Mouse (Mus musculus): Measurements from ENCODE around the gene Senp1.

Senp1 gene

DNA sequence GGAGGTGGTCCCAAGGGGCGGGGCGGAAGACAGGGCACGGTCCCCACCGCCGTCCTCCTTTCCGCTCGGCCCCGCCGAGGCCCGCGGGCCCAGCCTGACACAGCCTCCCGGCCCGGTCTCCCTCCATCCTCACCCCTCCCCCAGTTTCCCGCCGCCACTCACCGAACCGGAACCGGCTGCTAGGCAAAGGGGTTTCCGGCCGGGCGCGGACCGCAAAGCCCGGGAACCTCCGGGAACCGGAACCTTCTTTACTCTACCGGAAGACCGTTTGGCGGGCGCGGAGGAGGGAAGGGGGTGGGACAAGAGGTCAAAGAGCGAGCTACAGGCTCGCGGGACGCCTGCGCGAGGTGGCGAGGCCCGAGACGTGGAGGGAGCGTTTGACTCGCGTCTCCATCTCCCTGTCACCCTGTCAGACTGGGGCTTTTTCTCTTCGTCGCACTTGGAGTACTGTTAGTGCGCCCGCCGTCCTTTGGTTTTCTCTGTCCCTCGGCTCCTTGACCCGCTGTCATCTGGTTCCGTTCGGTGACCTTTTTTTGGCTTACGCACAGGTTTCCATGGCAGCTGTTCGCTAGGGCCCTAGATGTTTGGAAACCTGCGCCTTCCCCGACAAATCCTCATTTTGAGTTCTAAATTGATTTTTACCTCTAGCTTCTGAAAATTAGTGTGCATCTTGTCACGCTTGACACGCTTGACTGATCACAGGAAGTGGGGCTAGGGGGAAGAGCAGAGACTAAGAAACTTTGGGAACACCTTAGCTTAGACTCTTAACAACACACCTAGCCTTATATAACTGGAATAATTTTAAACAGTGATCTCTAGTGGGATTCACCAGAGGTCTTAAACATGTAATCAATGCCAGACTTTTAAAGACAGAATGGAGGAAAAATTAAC lies at the start of gene Senp1:
Gene Senp1 (minus strand): TSS at position 624 of the 891 bp plus-strand sequence.
- DNase-seq (ENCODE audit: low spot score) = peak; percentile 82

DNA sequence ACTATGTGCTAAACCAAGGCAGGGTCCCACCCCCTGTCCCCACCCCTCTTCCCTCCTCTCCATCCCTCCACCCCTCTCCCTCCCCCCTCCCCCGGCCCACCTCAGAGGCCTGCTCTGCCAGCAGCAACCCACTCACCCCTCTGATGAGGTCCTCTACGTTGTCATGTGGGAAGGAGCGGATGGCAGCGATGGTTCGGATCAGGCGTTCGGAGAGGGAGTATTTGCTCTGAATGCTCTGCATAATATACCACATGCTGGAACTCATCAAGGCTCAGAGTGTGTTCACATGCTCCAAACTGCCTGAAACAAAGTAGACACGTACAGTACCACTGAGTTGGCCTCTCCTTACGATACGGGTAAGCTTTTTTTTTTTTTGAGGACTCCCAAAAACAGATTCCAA lies 49.0 kb upstream of the Senp1 start:
- DNase-seq (ENCODE audit: low spot score) = no peak

DNA sequence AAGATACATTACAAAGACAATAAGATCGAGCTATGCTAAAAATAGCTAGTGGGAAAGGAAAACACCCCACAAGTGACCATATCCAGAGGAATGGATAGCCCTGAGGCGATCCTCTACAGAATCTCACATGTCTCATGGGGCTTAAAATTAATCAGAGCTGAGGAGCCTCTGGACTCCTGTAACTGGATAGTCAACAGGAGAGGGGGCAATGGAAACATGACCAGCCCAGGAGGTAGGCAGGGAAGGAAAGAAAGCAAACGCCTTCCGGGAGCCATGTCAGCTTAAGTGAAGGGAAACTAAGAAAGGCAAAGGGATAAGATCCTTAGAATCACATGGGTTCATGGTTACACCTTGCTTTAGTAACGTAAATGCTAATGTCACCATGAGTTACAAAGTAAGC lies 47.3 kb upstream of the Senp1 start:
- DNase-seq (ENCODE audit: low spot score) = no peak

DNA sequence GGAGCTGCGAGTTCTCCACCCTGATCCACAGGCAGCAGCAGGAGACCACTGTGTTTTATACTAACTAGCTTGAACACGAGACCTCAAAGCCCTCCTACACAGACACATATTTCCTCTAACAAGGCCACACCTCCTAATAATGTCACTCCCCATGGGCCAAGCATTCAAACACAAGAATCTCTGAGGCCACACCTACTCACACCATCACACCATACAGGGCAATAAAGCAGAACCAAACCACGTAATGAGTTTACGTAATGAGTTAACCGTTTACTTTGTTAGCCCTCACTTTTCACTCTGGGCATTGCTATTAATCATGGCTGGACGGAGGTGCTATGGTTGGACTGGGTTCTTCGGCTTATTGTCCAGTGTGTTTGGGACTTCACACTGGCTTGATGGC lies 46.2 kb upstream of the Senp1 start:
- no peak for DNase-seq (ENCODE audit: low spot score)

DNA sequence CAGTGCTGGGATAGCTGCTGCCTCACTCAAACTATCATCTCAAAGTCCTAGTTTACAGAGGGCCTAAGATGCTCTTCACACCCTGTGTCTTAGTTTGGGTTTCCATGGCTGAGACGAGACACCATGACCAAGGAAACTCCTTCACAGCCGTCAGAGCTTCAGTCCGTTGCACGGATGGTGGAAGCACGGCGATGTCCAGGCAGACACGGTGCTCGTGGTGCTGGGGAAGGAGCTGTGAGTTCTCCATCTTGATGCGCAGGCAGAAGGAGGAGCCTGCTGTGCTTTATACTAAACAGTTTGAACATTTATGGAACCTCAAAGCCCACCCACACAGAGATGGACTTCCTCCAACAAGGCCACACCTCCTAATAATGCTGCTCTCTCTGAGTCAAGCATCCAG lies 43.3 kb upstream of the Senp1 start:
- no peak for DNase-seq (ENCODE audit: low spot score)

DNA sequence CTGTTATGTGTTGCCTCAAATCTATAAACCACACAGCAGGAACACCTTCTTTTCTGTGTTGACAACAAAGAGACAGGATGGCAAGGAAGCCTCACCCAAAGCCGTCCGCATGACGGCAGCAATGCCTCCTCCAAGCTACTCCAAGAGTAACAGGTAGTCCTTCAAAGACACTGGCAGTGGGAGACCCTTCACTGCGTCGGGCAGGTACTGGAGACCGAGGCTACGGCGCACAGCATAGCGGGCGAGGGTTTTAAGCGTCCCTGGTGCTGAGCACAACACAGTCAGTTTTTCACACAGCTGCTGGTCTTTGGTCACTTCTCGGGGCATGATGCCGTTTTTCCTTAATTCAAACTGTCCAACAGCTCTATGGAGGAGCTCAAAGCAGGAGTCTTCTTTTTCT lies 42.1 kb upstream of the Senp1 start:
- DNase-seq (ENCODE audit: low spot score) = no peak

DNA sequence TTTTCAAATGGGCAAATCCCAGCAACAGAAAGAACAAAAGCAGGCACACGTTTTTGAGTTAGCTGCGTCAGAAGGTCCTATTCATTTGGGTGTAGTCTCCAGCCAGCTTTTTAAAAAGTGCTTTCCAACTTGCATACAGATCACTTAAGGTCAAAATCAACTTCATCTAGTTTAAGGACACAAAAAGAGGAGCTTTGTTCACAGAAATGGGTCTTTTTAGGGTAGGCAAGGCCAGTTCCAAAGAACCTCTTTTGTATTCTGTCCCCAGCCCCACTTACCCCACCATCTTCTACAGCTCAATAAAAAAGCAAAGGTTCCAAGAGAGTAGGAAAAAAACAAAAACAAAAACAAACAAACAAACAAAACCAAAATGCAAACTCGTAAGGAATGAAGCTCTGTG lies 41.1 kb upstream of the Senp1 start:
- DNase-seq (ENCODE audit: low spot score) = no peak

DNA sequence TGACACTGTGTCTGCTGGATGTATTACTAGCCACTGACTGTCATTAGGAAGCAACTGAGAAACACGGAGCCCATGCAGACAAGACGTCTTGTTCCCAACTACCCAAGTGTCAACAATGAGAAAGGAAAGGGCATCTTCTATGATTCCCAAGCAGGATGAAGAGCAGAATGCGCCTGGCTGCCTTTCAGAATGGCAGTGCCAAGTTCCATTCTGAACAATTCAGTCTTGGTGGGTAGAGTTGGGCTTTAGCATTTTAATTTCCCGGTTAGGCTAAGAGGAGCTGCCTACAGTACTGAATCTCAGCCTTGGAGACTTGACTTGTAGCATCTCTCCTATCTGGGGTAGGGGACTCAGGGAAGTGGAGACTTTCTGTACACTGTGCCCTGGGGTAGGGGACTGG lies 40.5 kb upstream of the Senp1 start:
- DNase-seq (ENCODE audit: low spot score) = no peak

DNA sequence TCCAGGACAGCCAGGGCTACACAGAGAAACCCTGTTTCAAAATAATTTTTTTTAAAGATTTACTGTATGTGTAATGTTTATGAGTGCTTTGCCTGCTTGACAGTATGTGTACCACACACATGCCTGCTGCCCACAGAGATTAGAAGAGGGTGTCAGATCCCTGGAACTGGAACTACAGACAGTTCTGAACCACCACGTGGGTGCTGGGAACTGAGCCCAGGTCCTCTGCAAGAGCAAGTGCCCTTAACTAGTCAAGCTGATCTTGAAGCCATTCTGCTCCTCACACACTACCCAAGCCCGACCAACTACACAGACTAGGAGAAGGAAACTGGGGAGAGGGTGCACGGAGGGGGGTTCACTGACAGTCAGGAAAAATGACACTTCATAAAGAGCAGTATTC lies 39.9 kb upstream of the Senp1 start:
- no peak for DNase-seq (ENCODE audit: low spot score)

DNA sequence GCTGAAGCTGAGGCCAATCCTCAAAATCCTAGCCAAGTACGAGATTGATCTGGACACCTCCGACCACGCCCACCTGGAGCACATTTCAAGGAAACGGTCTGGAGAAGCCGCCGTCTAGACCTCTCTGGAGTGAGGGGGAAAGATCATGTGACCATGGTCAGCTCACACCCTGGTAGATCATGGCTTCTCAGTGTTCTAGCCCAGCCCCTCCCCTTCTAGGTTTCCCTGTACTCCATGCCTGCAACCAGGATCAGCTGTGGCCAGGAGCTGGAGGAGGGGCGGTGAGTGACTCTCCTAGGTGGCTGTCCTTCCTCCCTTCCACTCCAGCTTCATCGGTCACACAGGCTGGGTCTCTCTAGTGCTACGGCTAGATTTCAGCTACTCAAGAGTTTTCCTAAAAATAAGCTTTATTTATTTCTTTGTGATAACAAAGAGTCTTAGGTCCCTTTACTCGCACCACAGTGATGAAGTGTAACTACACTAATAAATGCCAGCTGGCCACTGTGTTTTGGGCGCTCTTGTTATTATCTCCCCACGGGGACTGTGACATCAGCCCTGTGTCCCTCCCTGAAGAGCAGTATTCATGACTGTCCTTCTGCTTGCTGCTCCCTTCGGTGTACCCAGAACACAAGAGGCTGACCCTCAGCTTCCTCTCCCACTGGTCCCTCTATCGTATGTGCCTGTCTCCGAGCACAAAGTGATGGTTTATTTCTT lies 38.6 kb upstream of the Senp1 start:
- no peak for DNase-seq (ENCODE audit: low spot score)

DNA sequence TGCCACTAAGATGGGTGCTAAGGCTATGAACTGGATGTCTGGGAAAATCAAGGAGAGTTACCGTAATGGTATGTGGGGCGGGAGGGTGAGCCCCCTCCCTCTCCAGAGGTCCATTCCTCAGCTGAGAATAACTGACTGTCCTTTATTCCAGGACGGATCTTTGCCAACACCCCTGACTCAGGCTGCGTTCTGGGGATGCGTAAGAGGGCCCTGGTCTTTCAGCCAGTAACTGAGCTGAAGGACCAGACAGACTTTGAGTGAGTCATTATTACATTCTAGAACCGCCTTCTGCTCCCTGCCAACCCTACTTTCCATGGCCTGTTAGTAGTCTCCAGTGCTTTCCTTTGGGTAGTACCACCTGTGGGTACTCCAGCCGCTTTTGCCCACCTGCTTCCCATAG lies 37.9 kb upstream of the Senp1 start:
- DNase-seq (ENCODE audit: low spot score) = no peak

DNA sequence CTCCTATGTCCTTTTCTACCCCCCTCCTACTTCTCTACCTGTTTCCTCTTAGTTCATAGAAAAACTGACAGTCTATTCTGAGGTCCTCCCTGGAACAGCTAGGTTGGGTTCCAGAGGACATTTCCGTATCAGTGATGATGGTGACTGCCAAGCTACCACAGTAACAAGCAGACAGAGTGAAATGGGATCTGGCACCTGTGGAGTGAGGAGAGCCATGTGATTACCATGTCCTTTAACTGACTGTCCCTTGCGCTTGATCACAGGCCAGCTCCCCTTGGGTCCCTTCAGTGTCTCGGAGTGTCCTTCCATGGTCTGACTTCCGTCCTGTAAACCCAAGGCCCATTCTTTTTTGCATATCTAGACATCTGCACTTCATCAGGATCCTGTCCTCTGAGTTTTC lies 37.5 kb upstream of the Senp1 start:
- DNase-seq (ENCODE audit: low spot score) = no peak

DNA sequence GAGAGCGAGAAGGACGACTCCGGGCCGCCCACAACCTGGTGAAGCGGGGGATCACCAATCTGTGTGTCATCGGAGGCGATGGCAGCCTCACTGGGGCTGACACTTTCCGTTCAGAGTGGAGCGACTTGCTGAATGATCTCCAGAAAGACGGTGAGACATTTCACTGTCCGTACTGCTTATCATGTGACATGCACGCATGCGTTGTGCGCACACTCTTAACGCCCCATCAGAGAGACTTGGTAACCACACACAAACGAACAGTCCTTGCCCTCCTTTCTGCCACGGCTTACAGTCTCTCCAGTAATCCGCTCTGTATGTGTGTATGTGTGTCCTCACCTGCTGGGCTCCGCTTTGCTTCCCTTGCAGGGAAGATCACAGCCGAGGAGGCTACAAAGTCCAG lies 27.3 kb upstream of the Senp1 start:
- no peak for DNase-seq (ENCODE audit: low spot score)

DNA sequence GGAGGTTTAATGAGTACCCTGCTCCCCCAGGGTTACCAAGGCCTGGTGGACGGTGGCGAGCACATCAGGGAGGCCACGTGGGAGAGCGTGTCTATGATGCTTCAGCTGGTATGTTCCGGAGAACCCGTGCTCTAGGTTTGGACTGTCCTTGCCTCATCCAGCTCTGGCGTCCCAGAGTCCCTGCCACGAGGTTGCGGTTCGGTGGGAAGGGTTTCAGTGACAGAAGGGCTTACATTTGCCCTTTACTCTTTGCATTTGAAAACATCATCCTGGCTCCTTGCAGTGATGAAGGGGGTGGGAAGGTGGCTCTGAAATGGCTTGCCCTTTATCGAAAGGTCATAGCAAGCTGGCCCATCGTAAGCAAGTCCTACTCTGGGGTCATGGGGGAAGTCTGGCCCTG lies 25.8 kb upstream of the Senp1 start:
- DNase-seq (ENCODE audit: low spot score) = no peak

DNA sequence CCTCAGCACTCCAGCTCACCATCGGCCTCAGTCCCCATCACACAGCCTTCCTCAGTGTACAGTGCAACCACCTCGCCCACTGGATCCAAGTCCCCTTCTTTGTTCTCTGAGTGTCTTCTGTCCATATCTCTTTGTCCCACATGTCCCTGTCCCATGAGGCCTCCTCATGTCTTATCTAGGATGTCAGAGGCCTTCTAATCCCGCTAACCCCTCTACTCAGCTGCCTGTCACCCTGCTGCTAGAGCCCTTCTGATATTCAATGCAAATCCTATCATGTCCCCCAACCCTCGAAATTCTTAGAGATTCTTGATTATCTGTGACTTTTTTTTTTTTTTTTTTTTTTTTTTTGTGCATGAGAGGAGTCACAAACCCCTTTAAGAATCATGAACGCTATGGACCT lies 22.7 kb upstream of the Senp1 start:
- DNase-seq (ENCODE audit: low spot score) = no peak

DNA sequence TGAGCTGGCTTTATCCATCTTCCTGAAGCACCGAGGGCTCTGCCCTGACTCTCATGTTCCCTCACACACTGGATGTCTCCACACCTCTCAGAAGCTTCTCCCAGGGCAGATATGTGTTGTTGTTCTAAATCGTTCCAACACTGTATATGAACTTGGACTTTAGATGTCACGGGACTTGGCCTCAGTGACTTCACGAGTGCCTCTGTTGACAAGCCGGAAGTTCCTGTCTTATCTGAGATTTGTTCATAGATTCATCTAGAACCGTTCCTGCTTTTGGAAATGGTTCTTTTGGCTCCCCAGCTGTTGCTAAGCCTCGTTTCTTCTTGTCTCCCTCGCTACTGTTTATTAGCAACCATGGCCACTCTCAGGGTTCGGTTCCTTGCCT lies 22.2 kb upstream of the Senp1 start:
- DNase-seq (ENCODE audit: low spot score) = no peak

DNA sequence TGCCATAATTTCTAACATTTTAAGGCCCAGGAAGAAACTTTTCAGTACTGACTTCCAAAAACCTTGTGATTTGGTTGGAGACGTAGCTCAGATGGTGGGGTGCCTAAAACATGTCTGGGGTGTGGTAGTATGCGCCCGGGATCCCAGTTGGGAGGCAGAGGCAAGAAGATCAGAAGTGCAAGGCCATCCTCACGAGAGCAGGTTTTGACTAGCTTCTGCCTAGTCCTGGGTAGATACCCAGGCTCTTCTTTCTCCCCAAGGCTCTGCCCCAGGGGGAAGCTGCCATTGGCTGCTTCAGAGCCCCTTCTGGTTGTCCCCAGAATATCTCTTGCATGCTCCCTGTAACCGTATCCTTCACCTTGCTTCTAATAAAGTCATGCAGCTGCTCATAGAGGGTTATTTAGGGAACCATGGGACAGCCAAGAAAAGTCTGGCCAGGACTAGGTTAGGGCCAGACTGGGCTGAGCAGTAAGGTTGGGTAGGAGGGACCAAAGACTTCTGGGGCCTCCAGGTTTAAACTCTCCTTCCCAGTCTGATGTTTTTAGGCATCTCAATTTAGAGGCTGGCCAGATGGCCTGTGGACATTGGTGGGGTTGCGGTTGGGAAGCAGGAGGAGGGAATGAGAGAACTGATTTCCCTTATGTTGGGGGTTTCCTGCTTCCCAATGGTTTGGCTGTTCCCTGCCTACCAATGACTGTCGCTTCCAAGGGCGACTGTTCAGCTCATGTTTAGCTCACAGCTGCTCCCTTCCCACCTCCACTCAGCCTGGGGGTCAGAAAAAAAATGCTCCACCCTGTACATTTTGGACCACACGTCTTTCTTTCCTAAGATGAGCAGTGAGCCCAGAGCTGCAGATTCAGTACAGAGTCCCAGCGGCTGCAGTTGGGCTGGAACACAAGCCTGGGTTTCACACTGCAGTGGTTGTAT lies 21.6 kb upstream of the Senp1 start:
- DNase-seq (ENCODE audit: low spot score) = no peak

DNA sequence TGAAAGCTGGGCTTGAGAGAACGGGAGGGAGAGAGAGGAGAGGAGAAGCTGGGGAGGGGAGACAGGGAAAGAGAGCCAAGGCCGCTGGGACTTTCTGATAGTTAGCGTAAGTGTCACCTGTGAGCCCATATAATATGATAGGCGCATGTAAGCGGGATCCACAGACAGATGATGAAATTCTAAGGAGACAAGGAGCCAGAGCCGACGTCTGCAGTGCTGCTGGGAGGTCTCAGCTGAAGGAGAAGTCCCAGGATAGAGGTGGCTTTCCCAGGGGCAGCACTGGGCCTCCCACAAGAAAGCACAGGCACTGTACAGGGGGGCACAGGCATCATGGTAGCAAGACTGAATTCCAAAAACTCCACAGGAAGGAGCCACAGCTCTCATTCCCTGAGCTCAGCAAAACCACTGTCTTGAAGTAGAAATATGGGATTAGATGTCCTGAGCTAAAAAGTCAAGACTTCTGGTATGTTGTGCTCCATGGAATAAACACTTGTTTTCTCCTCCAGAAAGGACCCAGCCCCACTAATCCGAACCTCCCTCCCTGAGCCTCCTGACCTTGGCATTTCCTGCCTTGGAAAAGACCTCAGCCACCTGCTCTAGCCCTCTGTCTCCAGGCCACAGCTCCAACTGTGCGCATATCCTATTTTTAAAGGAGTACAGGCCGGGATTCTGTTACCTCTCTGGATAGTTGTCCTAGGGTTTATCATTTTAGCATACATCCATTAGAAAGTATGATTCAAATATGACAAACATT lies 20.7 kb upstream of the Senp1 start:
- no peak for DNase-seq (ENCODE audit: low spot score)

DNA sequence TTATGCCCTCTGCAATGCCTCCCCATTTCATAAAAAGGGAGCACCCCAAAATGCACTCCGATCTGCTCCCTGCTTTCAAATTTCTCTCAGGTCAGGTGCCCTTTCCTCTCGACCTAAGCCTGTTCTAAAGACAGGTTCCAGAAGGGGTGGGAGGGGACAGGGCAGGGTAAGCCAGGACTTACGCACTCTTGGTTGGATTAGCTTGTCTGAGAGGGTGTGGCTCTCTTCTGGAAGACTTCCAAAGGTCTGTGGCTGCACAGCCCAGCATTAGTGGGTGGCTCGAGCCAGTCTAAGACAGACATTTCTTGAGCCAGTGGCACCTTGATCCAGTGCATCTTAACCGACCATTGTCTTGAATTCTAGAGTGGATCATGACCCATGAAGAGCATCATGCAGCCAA lies 18.2 kb upstream of the Senp1 start:
- DNase-seq (ENCODE audit: low spot score) = no peak

DNA sequence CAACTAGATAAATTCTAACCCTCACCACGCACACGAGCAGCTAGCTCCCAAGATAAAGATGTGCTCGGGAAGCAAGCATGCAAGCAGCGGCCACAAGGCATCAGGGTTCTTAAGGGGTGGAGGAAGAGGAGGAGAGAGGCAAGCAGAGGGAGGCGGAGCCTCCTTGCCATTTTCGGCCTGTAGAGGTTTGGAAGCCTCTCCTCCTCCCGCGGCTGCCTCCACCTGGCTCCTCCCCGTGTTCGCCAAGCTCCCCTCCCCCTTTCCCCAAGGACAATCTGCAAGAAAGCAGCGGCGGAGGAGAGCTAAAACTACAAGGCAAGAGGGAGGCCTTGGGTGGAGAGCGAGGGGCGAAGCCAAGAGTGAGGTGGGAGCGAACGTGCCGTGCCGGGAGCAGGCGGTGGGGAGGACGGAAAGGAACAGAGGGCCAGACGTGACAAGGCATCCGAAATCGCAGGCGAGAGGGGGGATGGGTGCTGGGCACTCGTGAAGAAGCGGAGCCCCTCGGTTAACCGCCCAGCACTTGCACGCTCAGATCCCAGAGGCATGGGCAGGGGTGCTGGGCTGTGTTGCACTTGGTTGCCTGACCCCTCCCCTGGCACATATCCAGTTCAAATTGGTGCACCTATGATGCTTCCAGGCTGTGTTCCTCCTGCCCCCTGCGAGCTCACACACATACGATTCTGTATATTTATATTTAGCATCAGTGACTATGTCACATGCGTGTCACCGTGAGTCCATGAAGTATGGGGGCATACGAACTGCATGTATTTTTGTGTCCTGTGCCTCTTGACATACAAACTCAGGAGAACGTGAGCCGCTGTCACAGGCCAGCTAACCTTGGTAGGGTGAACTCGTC lies 15.0 kb upstream of the Senp1 start:
- DNase-seq (ENCODE audit: low spot score) = peak; percentile 63
